Mouse (Mus musculus): ENCODE data around the gene Hunk. TPM values are rescaled to one million over a fixed set of nuclear protein-coding genes. Genes with fewer than 3 reads are reported as not detected.
A peak's percentile ranks its signal among the peaks of the same experiment; 100 is the strongest.

Gene Hunk
- polyA plus RNA-seq, 1 experiment from 2014 or later, result 19.1 TPM

DNA sequence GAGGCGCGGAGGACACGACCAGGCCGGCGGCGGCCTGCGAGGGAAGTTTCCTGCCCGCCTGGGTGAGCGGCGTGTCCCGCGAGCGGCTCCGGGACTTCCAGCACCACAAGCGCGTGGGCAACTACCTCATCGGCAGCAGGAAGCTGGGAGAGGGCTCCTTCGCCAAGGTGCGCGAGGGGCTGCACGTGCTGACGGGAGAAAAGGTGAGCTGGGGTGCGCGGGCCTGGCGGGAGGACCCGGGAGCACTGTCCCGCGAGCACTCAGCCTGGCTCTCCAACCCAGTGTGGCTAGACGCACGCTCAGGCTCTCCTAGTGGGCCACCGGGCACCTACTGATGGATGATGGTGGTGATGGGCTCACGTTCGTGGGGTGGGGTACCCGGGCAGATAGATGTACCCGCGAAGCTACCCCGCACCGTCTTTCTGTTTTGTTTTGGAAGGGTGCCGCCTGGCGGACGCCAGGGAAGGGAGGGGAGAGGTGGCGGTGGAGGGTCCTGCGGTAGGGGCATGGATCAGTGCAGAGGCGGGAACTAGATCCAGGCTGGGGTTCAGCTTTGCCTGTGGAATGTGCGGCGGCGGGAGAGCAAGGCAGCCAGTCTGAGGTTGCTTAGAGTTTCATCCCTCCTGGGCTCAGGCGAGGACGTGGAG, 824 bp downstream of the Hunk start:
- WGBS, result under 1% methylated on average over 49 of the region's 49 CpGs
- peak overlapping the region; percentile 91 for H3K4me3 ChIP-seq (ENCODE audit: low read depth, low read length)
- peak overlapping the region; percentile 97 for H3K9ac ChIP-seq (ENCODE audit: low read length)
- ATAC-seq (replicated peaks; ENCODE audit: low FRiP score) (peak; percentile 77), DNase-seq (ENCODE audit: low spot score) (peak; percentile 89)
- H3K27me3 ChIP-seq (ENCODE audit: control insufficient read depth, insufficient read depth, low read length), result no peaks in the 10 kb centered on the region; the same call in 1 of the 2 replicates
- peaks cover 5% of the 10 kb centered on the region; the same call in 1 of the 2 replicates for H3K4me1 ChIP-seq (replicated peaks; ENCODE audit: control insufficient read depth, insufficient read depth, low read length)
- H3K4me2 ChIP-seq (ENCODE audit: low read depth, low read length, severe bottlenecking), result peak overlapping the region; percentile 55
- H3K27ac ChIP-seq (ENCODE audit: low read depth, low read length), result peak overlapping the region; percentile 97
- peaks cover 10% of the 10 kb centered on the region for H3K36me3 ChIP-seq (ENCODE audit: control insufficient read depth, insufficient read depth, low read length)
- H3K9me3 ChIP-seq (ENCODE audit: control insufficient read depth, low read length), result no peaks in the 10 kb centered on the region; the same call in 1 of the 2 replicates

DNA sequence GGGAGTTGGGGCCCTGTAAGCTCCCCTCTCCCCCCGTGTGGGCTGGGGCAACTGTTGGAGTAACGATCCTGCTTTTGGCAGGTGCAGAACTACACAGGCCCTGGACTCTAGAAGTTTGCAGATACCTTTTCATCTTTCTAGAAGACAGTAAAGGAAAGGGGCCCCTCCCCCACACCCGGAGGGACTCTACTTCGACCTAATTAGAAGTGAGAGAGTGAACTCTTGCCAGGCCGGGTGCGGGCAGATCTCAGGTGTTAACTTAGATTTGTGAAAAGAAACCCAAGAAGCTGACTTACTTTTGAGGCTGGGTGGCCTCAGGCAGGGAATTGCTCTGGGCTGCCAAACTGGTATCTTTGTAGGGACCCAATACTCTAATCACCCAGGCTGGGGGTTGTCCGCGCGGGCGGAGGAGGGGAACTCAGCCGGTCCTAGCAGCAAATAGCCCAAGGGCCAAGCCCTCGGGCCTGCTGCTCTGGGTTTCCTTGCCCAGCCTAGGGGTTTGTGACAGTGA, 1.4 kb downstream of the Hunk start:
- H3K27me3 ChIP-seq (ENCODE audit: control insufficient read depth, insufficient read depth, low read length), result no peaks in the 10 kb centered on the region; the same call in 1 of the 2 replicates
- 2% methylated on average over 12 of the region's 12 CpGs for WGBS
- no peak; the same call in 1 of the 2 replicates for ATAC-seq (replicated peaks; ENCODE audit: low FRiP score)
- peak overlapping the region; percentile 97 for H3K9ac ChIP-seq (ENCODE audit: low read length)
- H3K36me3 ChIP-seq (ENCODE audit: control insufficient read depth, insufficient read depth, low read length), result peaks cover 10% of the 10 kb centered on the region
- H3K27ac ChIP-seq (ENCODE audit: low read depth, low read length), result peak overlapping the region; percentile 97
- H3K4me1 ChIP-seq (replicated peaks; ENCODE audit: control insufficient read depth, insufficient read depth, low read length), result peaks cover 5% of the 10 kb centered on the region; the same call in 1 of the 2 replicates
- peak overlapping the region; percentile 91 for H3K4me3 ChIP-seq (ENCODE audit: low read depth, low read length)
- H3K4me2 ChIP-seq (ENCODE audit: low read depth, low read length, severe bottlenecking), result peak overlapping the region; percentile 55
- peak; percentile 72 for DNase-seq (ENCODE audit: low spot score)
- no peaks in the 10 kb centered on the region; the same call in 1 of the 2 replicates for H3K9me3 ChIP-seq (ENCODE audit: control insufficient read depth, low read length)

GRCm38 (mm10) chr16:90387961-90388360, 2.1 kb downstream of the Hunk start:
- no peak for ATAC-seq (replicated peaks; ENCODE audit: low FRiP score)
- H3K4me3 ChIP-seq (ENCODE audit: low read depth, low read length), result peak overlapping the region; percentile 91
- peaks cover 5% of the 10 kb centered on the region; the same call in 1 of the 2 replicates for H3K4me1 ChIP-seq (replicated peaks; ENCODE audit: control insufficient read depth, insufficient read depth, low read length)
- WGBS, result 53% methylated on average over 4 of the region's 4 CpGs
- H3K27ac ChIP-seq (ENCODE audit: low read depth, low read length), result peak overlapping the region; percentile 14; the same call in 1 of the 2 replicates
- H3K27me3 ChIP-seq (ENCODE audit: control insufficient read depth, insufficient read depth, low read length), result no peaks in the 10 kb centered on the region; the same call in 1 of the 2 replicates
- H3K9ac ChIP-seq (ENCODE audit: low read length), result peak overlapping the region; percentile 39; the same call in 1 of the 2 replicates
- no peak for DNase-seq (ENCODE audit: low spot score)
- no peaks in the 10 kb centered on the region; the same call in 1 of the 2 replicates for H3K9me3 ChIP-seq (ENCODE audit: control insufficient read depth, low read length)
- peaks cover 10% of the 10 kb centered on the region for H3K36me3 ChIP-seq (ENCODE audit: control insufficient read depth, insufficient read depth, low read length)
- peak overlapping the region; percentile 55 for H3K4me2 ChIP-seq (ENCODE audit: low read depth, low read length, severe bottlenecking)

- Histone ChIP-seq H3K9me3 (ENCODE audit: control insufficient read depth, low read length) (no peaks in the 10 kb centered on the region; the same call in 1 of the 2 replicates), H3K9ac (ENCODE audit: low read length) (no peak overlapping the region), H3K36me3 (ENCODE audit: control insufficient read depth, insufficient read depth, low read length) (peaks cover 10% of the 10 kb centered on the region), H3K4me3 (ENCODE audit: low read depth, low read length) (no peak overlapping the region), H3K27ac (ENCODE audit: low read depth, low read length) (no peak overlapping the region), H3K4me2 (ENCODE audit: low read depth, low read length, severe bottlenecking) (peak overlapping the region; percentile 55; the same call in 1 of the 2 replicates), H3K4me1 (replicated peaks; ENCODE audit: control insufficient read depth, insufficient read depth, low read length) (peaks cover 5% of the 10 kb centered on the region; the same call in 1 of the 2 replicates), H3K27me3 (ENCODE audit: control insufficient read depth, insufficient read depth, low read length) (no peaks in the 10 kb centered on the region)
- DNase-seq (ENCODE audit: low spot score) (no peak), ATAC-seq (replicated peaks; ENCODE audit: low FRiP score) (no peak)
- WGBS, result 76% methylated on average over 15 of the region's 15 CpGs
These were observed 3.4 kb downstream of the Hunk start for GRCm38 (mm10) chr16:90389103-90389750.

DNA sequence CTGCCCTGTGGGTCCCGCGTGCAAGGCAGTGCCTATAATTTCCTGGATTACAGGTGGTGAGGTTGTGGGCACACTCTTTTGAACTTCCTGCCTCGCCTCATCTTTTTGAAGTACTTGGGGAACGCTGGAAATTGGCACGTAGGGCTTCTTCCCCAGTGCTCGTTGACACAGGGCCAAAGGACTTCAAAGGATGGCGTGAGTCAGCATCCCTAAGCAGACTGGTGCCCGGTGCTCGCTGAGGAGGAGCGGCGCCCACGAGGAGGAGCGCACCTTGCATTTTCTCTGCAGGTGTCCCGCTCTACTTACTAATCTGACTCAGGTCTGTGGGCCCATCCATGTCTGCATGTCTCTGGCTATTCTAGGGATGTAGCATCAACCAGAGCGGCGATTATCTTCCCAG, 4.9 kb downstream of the Hunk start:
- WGBS, result 92% methylated on average over 16 of the region's 16 CpGs
- Histone ChIP-seq H3K36me3 (ENCODE audit: control insufficient read depth, insufficient read depth, low read length) (peaks cover 10% of the 10 kb centered on the region), H3K27ac (ENCODE audit: low read depth, low read length) (no peak overlapping the region), H3K4me1 (replicated peaks; ENCODE audit: control insufficient read depth, insufficient read depth, low read length) (peaks cover 5% of the 10 kb centered on the region; the same call in 1 of the 2 replicates), H3K4me3 (ENCODE audit: low read depth, low read length) (no peak overlapping the region), H3K9me3 (ENCODE audit: control insufficient read depth, low read length) (no peaks in the 10 kb centered on the region; the same call in 1 of the 2 replicates), H3K27me3 (ENCODE audit: control insufficient read depth, insufficient read depth, low read length) (no peaks in the 10 kb centered on the region), H3K4me2 (ENCODE audit: low read depth, low read length, severe bottlenecking) (no peak overlapping the region), H3K9ac (ENCODE audit: low read length) (no peak overlapping the region)
- DNase-seq (ENCODE audit: low spot score) (no peak), ATAC-seq (replicated peaks; ENCODE audit: low FRiP score) (no peak)

DNA sequence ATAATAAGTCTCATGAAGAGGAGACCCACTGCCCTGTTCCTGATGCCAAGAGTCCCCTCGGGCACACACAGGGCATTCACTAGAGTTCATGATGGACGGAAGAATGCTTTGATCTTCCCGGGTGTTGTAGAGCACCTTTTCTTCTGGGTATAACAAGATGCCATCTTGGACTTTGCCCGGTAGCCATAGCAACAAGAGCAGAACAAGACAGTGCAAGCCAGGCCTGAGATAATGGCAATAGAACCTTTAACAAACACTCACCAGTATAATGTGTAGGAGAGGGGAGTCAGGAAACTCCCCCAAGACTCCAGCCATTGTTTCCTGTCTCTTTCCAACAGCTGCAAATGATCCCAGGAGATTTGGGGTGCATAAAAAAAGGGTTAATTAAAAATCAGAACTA, 8.9 kb downstream of the Hunk start:
- Histone ChIP-seq H3K36me3 (ENCODE audit: control insufficient read depth, insufficient read depth, low read length) (peaks cover 10% of the 10 kb centered on the region), H3K4me3 (ENCODE audit: low read depth, low read length) (no peak overlapping the region), H3K4me1 (replicated peaks; ENCODE audit: control insufficient read depth, insufficient read depth, low read length) (no peaks in the 10 kb centered on the region), H3K27ac (ENCODE audit: low read depth, low read length) (no peak overlapping the region), H3K9me3 (ENCODE audit: control insufficient read depth, low read length) (no peaks in the 10 kb centered on the region; the same call in 1 of the 2 replicates), H3K27me3 (ENCODE audit: control insufficient read depth, insufficient read depth, low read length) (no peaks in the 10 kb centered on the region), H3K9ac (ENCODE audit: low read length) (no peak overlapping the region), H3K4me2 (ENCODE audit: low read depth, low read length, severe bottlenecking) (no peak overlapping the region)
- WGBS, result 73% methylated on average over 4 of the region's 4 CpGs
- DNase-seq (ENCODE audit: low spot score), result no peak
- ATAC-seq (replicated peaks; ENCODE audit: low FRiP score), result 0 out of 2 replicates have a peak, but pooled peaks have one; percentile 29

DNA sequence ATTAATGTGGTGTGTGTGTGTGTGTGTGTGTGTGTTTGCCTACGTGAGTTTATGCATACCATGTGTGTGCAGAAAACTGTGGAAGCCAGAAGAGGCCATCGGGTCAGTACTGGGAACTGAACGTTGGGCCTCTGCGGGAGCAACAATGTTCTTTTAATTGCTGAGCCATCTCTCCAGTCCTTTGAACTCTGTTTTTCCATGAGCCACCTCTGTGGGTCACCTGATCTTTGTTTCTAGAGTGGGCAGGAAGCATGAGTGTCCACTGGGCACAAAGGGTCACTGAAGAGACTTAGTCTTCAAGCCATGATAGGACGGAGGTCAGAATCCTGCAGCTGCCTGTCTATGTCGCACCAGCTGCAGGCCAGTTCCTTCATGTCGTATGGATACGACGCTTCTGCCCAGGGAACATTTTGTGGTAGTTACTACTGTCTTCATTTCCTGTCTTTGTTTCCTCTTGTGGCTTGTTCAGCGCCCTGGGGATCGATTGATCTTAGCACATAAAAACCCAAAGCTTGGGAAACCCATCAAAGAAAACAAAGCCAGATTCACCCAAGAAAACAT, 10.3 kb downstream of the Hunk start:
- Histone ChIP-seq H3K27me3 (ENCODE audit: control insufficient read depth, insufficient read depth, low read length) (no peaks in the 10 kb centered on the region), H3K4me1 (replicated peaks; ENCODE audit: control insufficient read depth, insufficient read depth, low read length) (0 out of 2 replicates have a peak, but pooled peaks cover 5% of the 10 kb centered on the region), H3K36me3 (ENCODE audit: control insufficient read depth, insufficient read depth, low read length) (peaks cover 6% of the 10 kb centered on the region), H3K9me3 (ENCODE audit: control insufficient read depth, low read length) (no peaks in the 10 kb centered on the region; the same call in 1 of the 2 replicates), H3K4me3 (ENCODE audit: low read depth, low read length) (no peak overlapping the region), H3K9ac (ENCODE audit: low read length) (no peak overlapping the region), H3K27ac (ENCODE audit: low read depth, low read length) (no peak overlapping the region), H3K4me2 (ENCODE audit: low read depth, low read length, severe bottlenecking) (no peak overlapping the region)
- ATAC-seq (replicated peaks; ENCODE audit: low FRiP score) (no peak), DNase-seq (ENCODE audit: low spot score) (no peak)
- 82% methylated on average over 11 of the region's 11 CpGs for WGBS

DNA sequence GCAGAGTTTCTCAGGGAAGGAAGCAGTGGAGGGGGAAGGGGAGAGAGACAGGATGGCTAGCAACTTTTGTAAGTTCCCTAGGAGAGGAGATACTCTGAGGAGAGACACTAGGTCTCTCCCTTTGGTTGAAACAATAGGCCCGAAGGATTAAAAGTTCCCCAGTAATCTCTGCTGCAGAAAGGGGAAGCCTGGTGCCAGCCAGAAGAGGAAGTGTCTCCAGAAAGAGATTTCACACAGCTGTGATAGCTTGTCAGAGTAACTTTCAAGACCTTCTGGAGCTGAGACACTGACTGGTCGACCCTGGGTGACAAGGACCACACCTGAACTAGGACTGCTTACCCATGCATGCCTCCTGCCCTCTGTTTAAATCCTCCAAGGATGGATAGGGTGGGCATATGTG, 11.1 kb downstream of the Hunk start:
- no peak overlapping the region for H3K4me3 ChIP-seq (ENCODE audit: low read depth, low read length)
- WGBS, result 74% methylated on average over 2 of the region's 2 CpGs
- no peak for ATAC-seq (replicated peaks; ENCODE audit: low FRiP score)

More for the DNA sequence above, 11.1 kb downstream of the Hunk start:
- H3K36me3 ChIP-seq (ENCODE audit: control insufficient read depth, insufficient read depth, low read length), result no peaks in the 10 kb centered on the region; the same call in 1 of the 2 replicates
- no peaks in the 10 kb centered on the region for H3K27me3 ChIP-seq (ENCODE audit: control insufficient read depth, insufficient read depth, low read length)
- no peak overlapping the region for H3K9ac ChIP-seq (ENCODE audit: low read length)
- peaks cover 12% of the 10 kb centered on the region for H3K4me1 ChIP-seq (replicated peaks; ENCODE audit: control insufficient read depth, insufficient read depth, low read length)
- H3K4me2 ChIP-seq (ENCODE audit: low read depth, low read length, severe bottlenecking), result no peak overlapping the region
- no peak for DNase-seq (ENCODE audit: low spot score)
- no peaks in the 10 kb centered on the region for H3K9me3 ChIP-seq (ENCODE audit: control insufficient read depth, low read length)
- H3K27ac ChIP-seq (ENCODE audit: low read depth, low read length), result no peak overlapping the region

All from forebrain, embryonic 11.5 days (tissue).